Mouse (Mus musculus): ENCODE measurements around the gene Atg101.

GRCm38 (mm10) chr15:101318889-101319765 is 35.1 kb downstream of the Atg101 start:
- no peak for TF ChIP-seq EP300 (IDR thresholded peaks at IDR 0.05; ENCODE audit: insufficient read depth, low read depth, low read length)
- TF ChIP-seq POLR2A (IDR thresholded peaks at IDR 0.05; ENCODE audit: insufficient read depth, low read length), result no peak

Measured in ES-Bruce4 (cell line).